Mouse (Mus musculus) kidney, adult 2 months (tissue): Measurements from ENCODE around the gene Mcm6. TPM values are rescaled to one million over a fixed set of nuclear protein-coding genes. Genes with fewer than 3 reads are reported as not detected.
A peak's percentile ranks its signal among the peaks of the same experiment; 100 is the strongest.

Experiments
- DNase-seq: peaks from one replicate; pipeline ENCODE4 v3.0.0; 2021
- H3K27ac ChIP-seq: fragments of 200-500 bp; 2 replicates; pipeline ENCODE4 v1.5.1; 2012; ENCODE audit warnings: low read depth, low read length, control low read depth, inconsistent platforms; ENCODE audit not compliant: insufficient read depth
- H3K27me3 ChIP-seq: fragments of 200-500 bp; replicated peaks from 2 replicates; pipeline ENCODE4 v1.6.1; 2012; ENCODE audit warnings: mild to moderate bottlenecking, moderate library complexity, low read length, inconsistent platforms; ENCODE audit not compliant: control insufficient read depth, insufficient read depth
- H3K36me3 ChIP-seq: fragments of 200-500 bp; 2 replicates; pipeline ENCODE4 v1.6.1; 2012; ENCODE audit warnings: mild to moderate bottlenecking, moderate library complexity, low read length, inconsistent platforms; ENCODE audit not compliant: control insufficient read depth, insufficient read depth
- H3K4me1 ChIP-seq: fragments of 200-500 bp; 2 replicates; pipeline ENCODE4 v1.6.1; 2011; ENCODE audit warnings: low read length; ENCODE audit not compliant: control insufficient read depth, insufficient read depth
- H3K4me3 ChIP-seq: fragments of 200-500 bp; 2 replicates; pipeline ENCODE4 v1.5.1; 2011; ENCODE audit warnings: mild to moderate bottlenecking, low read depth, low read length, control low read depth; ENCODE audit not compliant: insufficient read depth
- CTCF ChIP-seq: fragments of 200-500 bp; conservative IDR thresholded peaks from 2 replicates; pipeline ENCODE4 v1.5.1; 2011; ENCODE audit warnings: low read depth, mild to moderate bottlenecking, control low read depth, low read length, moderate library complexity, mixed read lengths; ENCODE audit not compliant: insufficient read depth, insufficient read length
- POLR2A ChIP-seq: fragments of 200-500 bp; IDR thresholded peaks from one replicate; pipeline ENCODE4 v1.6.1; 2011; ENCODE audit warnings: low read depth, low read length, control low read depth
- WGBS: fragments of 180-500 bp; shearing (Covaris S2); methylation state at CpG from one replicate; pipeline ENCODE4 v1.1.7; 2018; 5-methylcytosine and 5-hydroxymethylcytosine counted together
- polyA plus RNA-seq: library from polyadenylated mRNA; depleted of rRNA; stranded (reverse); fragments of >200 nt; gene quantifications from 2 replicates; pipeline ENCODE4 v1.2.3, GENCODE M21; 2012; rRNA removed

Mcm6 gene
- polyA plus RNA-seq = 7.2 and 8.3 TPM in 2 replicates

- Histone ChIP-seq H3K36me3 (no peaks in the 10 kb centered on the region; the same call in 1 of the 2 replicates), H3K27me3 (no peaks in the 10 kb centered on the region), H3K4me1 (peaks cover 18% of the 10 kb centered on the region), H3K4me3 (peak within 1 kb of the TSS; percentile 84), H3K27ac (no peak within 1 kb of the TSS)
- DNase-seq = peak; percentile 97
- 3% methylated on average over 38 of the region's 38 CpGs for WGBS
- peak; percentile 18 for TF ChIP-seq POLR2A
- no peak for TF ChIP-seq CTCF
Observed at GRCm38 (mm10) chr1:128359554-128360376, at the start of gene Mcm6. Gene Mcm6, minus strand, starts transcription at chr1:128359664.

GRCm38 (mm10) chr1:128406846-128407245, 47.4 kb upstream of the Mcm6 start:
- Histone ChIP-seq H3K4me3 (no peak overlapping the region), H3K4me1 (0 out of 2 replicates have a peak, but pooled peaks cover 2% of the 10 kb centered on the region), H3K27me3 (no peaks in the 10 kb centered on the region), H3K27ac (no peak overlapping the region), H3K36me3 (no peaks in the 10 kb centered on the region; the same call in none of the 2 replicates)
- TF ChIP-seq POLR2A (no peak), CTCF (no peak)
- 54% methylated on average over 1 of the region's 1 CpGs for WGBS
- no peak for DNase-seq

- TF ChIP-seq CTCF (no peak), POLR2A (no peak)
- Histone ChIP-seq H3K27me3 (no peaks in the 10 kb centered on the region), H3K4me3 (no peak overlapping the region), H3K27ac (no peak overlapping the region), H3K4me1 (peaks cover 2% of the 10 kb centered on the region; the same call in 1 of the 2 replicates), H3K36me3 (peaks cover 2% of the 10 kb centered on the region)
- WGBS = 53% methylated on average over 1 of the region's 1 CpGs
- no peak for DNase-seq
Observed at GRCm38 (mm10) chr1:128405675-128406074, 46.2 kb upstream of the Mcm6 start.

DNA sequence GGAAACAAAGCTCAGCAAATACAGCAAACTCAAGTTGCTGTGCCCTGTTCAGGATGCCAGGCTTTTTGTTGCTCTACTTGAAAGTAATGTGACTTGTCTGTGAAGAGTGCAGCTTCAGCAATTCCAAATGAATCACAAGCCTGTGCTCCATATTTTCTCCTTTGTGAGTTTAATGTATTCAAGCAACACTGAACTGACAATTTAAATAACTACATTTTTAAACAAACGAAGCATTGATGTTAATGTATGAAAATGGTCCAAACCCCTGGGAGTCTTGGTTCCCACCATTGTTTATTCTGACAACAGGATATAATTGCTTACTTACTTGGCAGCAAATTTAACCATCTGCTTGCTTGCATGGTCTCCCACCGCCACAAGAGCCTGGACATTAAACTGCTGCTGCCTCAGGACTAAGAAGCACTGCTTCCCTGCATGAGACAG, 45.6 kb upstream of the Mcm6 start:
- WGBS = 47% methylated on average over 2 of the region's 2 CpGs
- no peak overlapping the region for H3K4me3 ChIP-seq
- peaks cover 2% of the 10 kb centered on the region; the same call in 1 of the 2 replicates for H3K4me1 ChIP-seq
- peaks cover 2% of the 10 kb centered on the region for H3K36me3 ChIP-seq
- TF ChIP-seq CTCF (no peak), POLR2A (no peak)
- no peak for DNase-seq
- H3K27ac ChIP-seq = no peak overlapping the region
- no peaks in the 10 kb centered on the region for H3K27me3 ChIP-seq

DNA sequence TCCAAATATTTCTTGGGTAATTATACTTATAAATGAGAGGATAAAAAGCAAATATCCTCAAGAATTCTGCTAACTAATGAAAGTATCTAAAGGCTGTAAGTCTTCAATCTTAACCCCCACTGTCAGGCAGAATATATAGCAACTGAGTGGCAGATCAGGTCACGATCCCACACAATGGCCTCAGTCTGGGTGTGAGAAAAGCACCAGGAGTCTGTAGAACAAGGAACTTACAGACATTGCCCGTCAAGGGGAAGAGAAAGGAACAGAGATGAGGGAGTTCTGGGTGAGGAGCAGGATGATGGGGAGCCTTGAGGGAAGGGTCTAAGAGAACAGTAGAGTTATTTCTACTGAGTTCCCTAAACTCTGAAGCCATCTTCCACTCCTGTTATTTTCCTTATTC, 41.5 kb upstream of the Mcm6 start:
- Histone ChIP-seq H3K4me3 (no peak overlapping the region), H3K27me3 (no peaks in the 10 kb centered on the region), H3K36me3 (peaks cover 2% of the 10 kb centered on the region), H3K4me1 (no peaks in the 10 kb centered on the region; the same call in 1 of the 2 replicates), H3K27ac (no peak overlapping the region)
- 56% methylated on average over 2 of the region's 2 CpGs for WGBS
- no peak for DNase-seq
- no peak for TF ChIP-seq POLR2A
- TF ChIP-seq CTCF = no peak

GRCm38 (mm10) chr1:128399941-128400915, 40.8 kb upstream of the Mcm6 start:
- Histone ChIP-seq H3K4me1 (no peaks in the 10 kb centered on the region; the same call in 1 of the 2 replicates), H3K36me3 (peaks cover 2% of the 10 kb centered on the region), H3K27ac (no peak overlapping the region), H3K27me3 (no peaks in the 10 kb centered on the region), H3K4me3 (no peak overlapping the region)
- WGBS = 62% methylated on average over 5 of the region's 5 CpGs
- DNase-seq = no peak
- TF ChIP-seq POLR2A (no peak), CTCF (no peak)

DNA sequence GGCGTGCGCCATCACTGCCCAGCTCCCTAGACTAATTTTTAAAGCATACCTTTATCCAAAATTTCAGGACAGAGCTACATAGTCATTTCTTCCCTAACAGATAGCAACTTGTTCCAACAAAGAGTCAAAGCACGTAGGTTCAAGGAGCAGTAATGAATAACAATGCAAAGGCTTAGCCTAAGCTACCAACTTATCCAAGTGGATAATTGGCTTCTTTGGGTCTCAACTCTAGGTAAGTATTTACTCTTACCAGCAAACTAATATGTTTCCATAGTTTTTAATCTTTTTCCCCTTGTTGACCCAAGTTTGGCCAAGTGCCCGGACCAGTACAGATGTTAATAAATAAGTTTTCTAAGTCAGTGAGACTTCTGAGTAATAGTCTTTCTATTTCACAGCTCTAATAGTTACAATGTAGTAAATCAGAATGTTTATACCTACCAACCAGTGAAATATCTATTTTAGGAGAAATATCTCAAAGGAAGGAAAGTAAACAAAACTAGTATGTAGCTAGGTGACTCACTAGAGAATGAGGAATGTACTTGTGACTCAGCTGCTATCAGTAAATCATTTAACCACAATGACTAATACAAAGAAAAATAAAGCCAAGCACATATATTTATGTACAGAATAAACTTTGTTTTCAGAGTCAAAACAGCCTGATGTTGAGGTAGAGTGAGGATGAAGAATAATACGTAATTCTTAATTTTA, 39.4 kb upstream of the Mcm6 start:
- no peak for TF ChIP-seq POLR2A
- TF ChIP-seq CTCF = no peak

More for the DNA sequence above, 39.4 kb upstream of the Mcm6 start:
- no peak overlapping the region for H3K27ac ChIP-seq
- peaks cover 2% of the 10 kb centered on the region; the same call in 1 of the 2 replicates for H3K36me3 ChIP-seq
- no peak overlapping the region for H3K4me3 ChIP-seq
- peak; percentile 5 for DNase-seq
- WGBS = 69% methylated on average over 5 of the region's 5 CpGs
- H3K27me3 ChIP-seq = no peaks in the 10 kb centered on the region
- no peaks in the 10 kb centered on the region; the same call in 1 of the 2 replicates for H3K4me1 ChIP-seq
